Mouse (Mus musculus): ENCODE data around the gene Ooep.
A peak's percentile ranks its signal among the peaks of the same experiment; 100 is the strongest.
"Not testable (repeated sequence)": the region's sequence is repeated elsewhere in the genome, so short reads cannot be mapped to it uniquely, and the experiment has no call there.

Ooep gene

GRCm38 (mm10) chr9:78367959-78368358 is 10.6 kb downstream of the Ooep start, which contains the start of gene Dppa5a:
Gene Dppa5a, minus strand, starts transcription at chr9:78368177.
- DNase-seq (ENCODE audit: low spot score in 2 of 2) = not testable (repeated sequence)

GRCm38 (mm10) chr9:78365850-78366544 is 12.5 kb downstream of the Ooep start:
- DNase-seq (ENCODE audit: low spot score in 2 of 2) = no peak

- no peak for DNase-seq (ENCODE audit: low spot score in 2 of 2)
Measured at GRCm38 (mm10) chr9:78364701-78365100, 13.8 kb downstream of the Ooep start.

GRCm38 (mm10) chr9:78363374-78363773 is 15.2 kb downstream of the Ooep start:
- DNase-seq (ENCODE audit: low spot score in 2 of 2) = no peak

GRCm38 (mm10) chr9:78360484-78360872 is 18.0 kb downstream of the Ooep start:
- DNase-seq (ENCODE audit: low spot score in 2 of 2) = no peak

- DNase-seq (ENCODE audit: low spot score in 2 of 2) = no peak
Measured at GRCm38 (mm10) chr9:78359750-78360483, 18.6 kb downstream of the Ooep start.

GRCm38 (mm10) chr9:78358053-78358452 is 20.5 kb downstream of the Ooep start:
- DNase-seq (ENCODE audit: low spot score in 2 of 2) = peak; percentile 35 to 51

GRCm38 (mm10) chr9:78355611-78356010 is 22.9 kb downstream of the Ooep start, which contains the start of gene Gsta2:
Gene Gsta2, minus strand, starts transcription at chr9:78355788.
- DNase-seq (ENCODE audit: low spot score in 2 of 2) = no peak

- DNase-seq (ENCODE audit: low spot score in 2 of 2) = no peak
Measured at GRCm38 (mm10) chr9:78354665-78355578, 23.6 kb downstream of the Ooep start.

- no peak for DNase-seq (ENCODE audit: low spot score in 2 of 2)
Measured at GRCm38 (mm10) chr9:78351504-78352220, 26.9 kb downstream of the Ooep start.

GRCm38 (mm10) chr9:78350007-78350406 is 28.5 kb downstream of the Ooep start:
- not testable (repeated sequence) for DNase-seq (ENCODE audit: low spot score in 2 of 2)

- not testable (repeated sequence) for DNase-seq (ENCODE audit: low spot score in 2 of 2)
Measured at GRCm38 (mm10) chr9:78349141-78349540, 29.4 kb downstream of the Ooep start.

- not testable (repeated sequence) for DNase-seq (ENCODE audit: low spot score in 2 of 2)
Measured at GRCm38 (mm10) chr9:78348206-78349004, 30.1 kb downstream of the Ooep start.

GRCm38 (mm10) chr9:78347004-78347403 is 31.5 kb downstream of the Ooep start:
- DNase-seq (ENCODE audit: low spot score in 2 of 2) = no peak

- not testable (repeated sequence) for DNase-seq (ENCODE audit: low spot score in 2 of 2)
Measured at GRCm38 (mm10) chr9:78345235-78345634, 33.3 kb downstream of the Ooep start.

- not testable (repeated sequence) for DNase-seq (ENCODE audit: low spot score in 2 of 2)
Measured at GRCm38 (mm10) chr9:78343055-78343454, 35.5 kb downstream of the Ooep start.

- not testable (repeated sequence) for DNase-seq (ENCODE audit: low spot score in 2 of 2)
Measured at GRCm38 (mm10) chr9:78342494-78342893, 36.0 kb downstream of the Ooep start.

GRCm38 (mm10) chr9:78340324-78340723 is 38.2 kb downstream of the Ooep start:
- DNase-seq (ENCODE audit: low spot score in 2 of 2) = peak; percentile 21 to 24

- DNase-seq (ENCODE audit: low spot score in 2 of 2) = not testable (repeated sequence)
Measured at GRCm38 (mm10) chr9:78337050-78337449, 41.5 kb downstream of the Ooep start.

GRCm38 (mm10) chr9:78327289-78327688 is 51.2 kb downstream of the Ooep start, which contains the start of gene Omt2b:
Gene Omt2b, plus strand, starts transcription at chr9:78327589.
- not testable (repeated sequence) for DNase-seq (ENCODE audit: low spot score in 2 of 2)

Data from frontal cortex, postnatal 36 days (tissue).